Mouse (Mus musculus) lung, embryonic 15.5 days (tissue): ENCODE results near the gene Snx27. TPM values are rescaled to one million over a fixed set of nuclear protein-coding genes. Genes with fewer than 3 reads are reported as not detected.

ENCODE experiments used
- ATAC-seq: fragments of 200-750 bp; cut with Nextera tagmentation; 2 replicates; pipeline ENCODE4 v1.8.0; 2017; ENCODE audit warnings: moderate number of reproducible peaks, borderline replicate concordance; ENCODE audit not compliant: low FRiP score, low TSS enrichment; ENCODE audit errors: extremely low read depth
- H3K27ac ChIP-seq: fragments of 300-500 bp; sonication (generic); 2 replicates; pipeline ENCODE4 v1.5.1; 2015; ENCODE audit warnings: moderate library complexity, mild to moderate bottlenecking, inconsistent platforms
- H3K27me3 ChIP-seq: fragments of 300-500 bp; sonication (generic); 2 replicates; pipeline ENCODE4 v1.6.1; 2015; ENCODE audit warnings: inconsistent platforms
- H3K36me3 ChIP-seq: fragments of 300-500 bp; sonication (generic); 2 replicates; pipeline ENCODE4 v1.6.1; 2015; ENCODE audit warnings: inconsistent platforms
- H3K4me1 ChIP-seq: fragments of 300-500 bp; sonication (generic); 2 replicates; pipeline ENCODE4 v1.6.1; 2015; ENCODE audit warnings: inconsistent platforms
- H3K4me2 ChIP-seq: fragments of 300-500 bp; sonication (generic); 2 replicates; pipeline ENCODE4 v1.6.1; 2015; ENCODE audit warnings: inconsistent platforms, mild to moderate bottlenecking, moderate library complexity
- H3K4me3 ChIP-seq: fragments of 300-500 bp; sonication (generic); 2 replicates; pipeline ENCODE4 v1.5.1; 2015; ENCODE audit warnings: mild to moderate bottlenecking, inconsistent platforms
- H3K9ac ChIP-seq: fragments of 300-500 bp; sonication (generic); 2 replicates; pipeline ENCODE4 v1.6.1; 2015; ENCODE audit warnings: inconsistent platforms
- H3K9me3 ChIP-seq: fragments of 300-500 bp; sonication (generic); 2 replicates; pipeline ENCODE4 v1.6.1; 2016; ENCODE audit warnings: inconsistent platforms
- WGBS: fragments of 180-500 bp; shearing (Covaris S2); methylation state at CpG from one replicate; pipeline ENCODE4 v1.1.7; 2015; 5-methylcytosine and 5-hydroxymethylcytosine counted together
- polyA plus RNA-seq: library from polyadenylated mRNA; unstranded; fragments of >200 nt; fragmentation: Nextera tagmentation; extraction: Ambion mirVana; gene quantifications from 2 replicates; pipeline ENCODE4 v1.2.1, GENCODE M21; 2015

The Snx27 gene
- polyA plus RNA-seq, 1 experiment from 2014 or later: 46.5 TPM

DNA sequence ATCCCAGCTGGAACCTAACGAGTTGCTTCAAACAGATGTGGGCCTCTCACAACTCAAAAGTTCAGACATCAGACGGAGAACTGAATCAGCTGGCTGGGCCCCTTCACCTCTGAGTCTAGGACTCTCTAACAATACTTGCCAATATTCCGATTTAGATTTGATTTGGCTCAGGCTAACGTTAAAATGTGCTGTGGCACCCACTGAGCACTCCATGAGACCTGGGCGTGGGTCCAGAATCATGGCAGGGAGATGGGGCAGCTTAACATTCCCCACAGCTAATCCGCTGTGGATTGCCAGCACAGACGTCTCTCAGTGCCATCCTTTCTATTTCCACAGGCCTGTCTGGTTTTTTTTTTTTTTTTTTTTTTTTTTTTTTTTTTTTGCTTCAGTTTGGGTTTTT, 96.6 kb downstream of the Snx27 start:
- peaks cover 6% of the 10 kb centered on the region; the same call in 1 of the 2 replicates for H3K27me3 ChIP-seq
- 0 out of 2 replicates have a peak, but pooled peaks cover 3% of the 10 kb centered on the region for H3K4me1 ChIP-seq
- no peak overlapping the region for H3K9ac ChIP-seq
- no peak overlapping the region for H3K4me3 ChIP-seq
- H3K4me2 ChIP-seq: no peak overlapping the region
- no peaks in the 10 kb centered on the region for H3K36me3 ChIP-seq
- 67% methylated on average over 7 of the region's 7 CpGs for WGBS
- H3K9me3 ChIP-seq: no peaks in the 10 kb centered on the region
- no peak for ATAC-seq
- no peak overlapping the region for H3K27ac ChIP-seq

DNA sequence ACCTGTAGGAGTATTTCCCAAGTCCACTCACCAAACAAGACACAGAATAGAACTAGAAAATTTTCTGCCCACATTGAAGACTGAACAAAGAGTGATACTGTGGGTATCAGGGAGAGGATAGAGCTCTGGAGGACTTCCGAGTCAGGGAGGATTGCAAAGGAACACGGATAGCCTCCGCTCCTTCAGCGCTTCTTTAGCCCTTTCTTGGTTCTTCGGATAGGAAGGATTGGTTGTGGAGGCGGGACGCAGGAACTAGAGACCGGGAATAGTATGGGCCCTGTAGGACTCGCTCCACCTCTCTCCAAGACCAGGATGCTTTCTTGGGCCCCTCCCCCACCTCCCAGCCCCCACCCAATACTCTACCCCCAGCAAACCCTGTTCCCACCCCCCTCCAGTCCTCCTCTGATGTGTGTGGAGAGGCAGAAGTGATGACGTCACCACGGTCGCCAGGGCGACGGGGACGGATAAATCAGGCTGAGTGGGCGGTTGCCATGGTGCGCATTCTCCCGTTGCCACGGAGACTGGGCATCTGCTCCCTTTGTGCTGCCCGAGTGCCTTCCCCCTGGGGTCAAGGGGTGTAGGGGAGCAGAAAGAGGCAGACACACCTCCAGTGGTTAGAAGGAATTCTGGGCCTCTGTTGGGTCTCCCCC, 98.6 kb downstream of the Snx27 start:
- Histone ChIP-seq H3K4me2 (no peak overlapping the region), H3K27ac (no peak overlapping the region), H3K36me3 (no peaks in the 10 kb centered on the region), H3K9ac (no peak overlapping the region), H3K27me3 (peaks cover 24% of the 10 kb centered on the region), H3K4me1 (0 out of 2 replicates have a peak, but pooled peaks cover 3% of the 10 kb centered on the region), H3K9me3 (no peaks in the 10 kb centered on the region), H3K4me3 (no peak overlapping the region)
- ATAC-seq: no peak
- WGBS: 22% methylated on average over 20 of the region's 20 CpGs

DNA sequence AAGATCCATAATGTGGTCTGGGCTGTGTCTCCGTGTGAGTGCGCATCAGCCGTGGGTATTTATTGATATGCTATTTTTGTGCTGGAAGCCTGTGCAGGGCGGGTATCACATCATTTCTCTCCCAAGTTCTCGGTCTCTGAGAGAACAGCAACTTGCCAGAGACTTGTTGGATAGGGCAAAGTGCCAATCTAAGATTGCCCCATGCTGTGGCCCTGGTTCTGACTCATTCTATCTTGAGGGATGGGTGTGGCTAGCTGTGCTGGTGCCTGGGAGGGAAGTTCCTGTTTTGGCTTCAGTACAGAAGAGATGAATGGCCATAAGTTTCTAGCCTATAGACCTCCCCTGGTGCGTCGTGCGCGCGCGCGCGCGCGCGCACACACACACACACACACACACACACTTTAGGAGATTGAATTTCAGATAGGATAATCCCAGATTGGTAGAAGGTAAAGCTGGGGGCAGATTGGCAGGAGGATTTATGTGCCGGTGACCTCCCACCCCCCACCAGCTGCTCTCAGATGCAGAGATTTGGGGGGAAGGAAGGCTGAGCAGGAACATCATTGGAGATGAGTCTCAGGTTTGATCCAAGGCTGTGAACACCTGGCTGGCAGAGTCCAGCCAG, 99.6 kb downstream of the Snx27 start:
- 78% methylated on average over 17 of the region's 17 CpGs for WGBS
- Histone ChIP-seq H3K4me3 (no peak overlapping the region), H3K4me1 (0 out of 2 replicates have a peak, but pooled peaks cover 3% of the 10 kb centered on the region), H3K27me3 (peaks cover 29% of the 10 kb centered on the region), H3K9ac (no peak overlapping the region), H3K36me3 (no peaks in the 10 kb centered on the region), H3K4me2 (no peak overlapping the region), H3K27ac (no peak overlapping the region), H3K9me3 (no peaks in the 10 kb centered on the region)
- no peak for ATAC-seq

DNA sequence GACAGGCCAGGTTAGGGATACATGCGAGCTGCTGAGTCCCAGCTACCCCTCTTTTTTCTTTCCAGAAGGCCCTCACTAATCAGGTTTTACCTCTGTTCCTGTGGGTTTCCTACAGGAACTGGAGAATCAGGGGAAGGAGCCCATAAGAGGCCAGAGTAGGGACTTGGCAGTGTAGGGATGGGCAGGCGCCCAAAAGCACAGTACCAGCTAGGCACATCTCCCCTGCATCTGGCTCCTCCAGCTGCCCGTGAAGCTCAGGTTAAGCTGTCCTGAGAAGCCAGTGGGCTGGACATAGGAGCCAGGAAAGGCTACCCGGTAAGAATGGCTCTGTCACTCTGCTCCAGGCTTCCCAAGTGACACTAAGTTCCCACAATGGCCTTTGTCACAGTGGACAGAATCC, 101.1 kb downstream of the Snx27 start:
- Histone ChIP-seq H3K27me3 (peaks cover 29% of the 10 kb centered on the region), H3K4me1 (no peaks in the 10 kb centered on the region), H3K4me2 (no peak overlapping the region), H3K9ac (no peak overlapping the region), H3K4me3 (no peak overlapping the region), H3K9me3 (no peaks in the 10 kb centered on the region), H3K36me3 (no peaks in the 10 kb centered on the region), H3K27ac (no peak overlapping the region)
- WGBS: 57% methylated on average over 4 of the region's 4 CpGs
- no peak for ATAC-seq

DNA sequence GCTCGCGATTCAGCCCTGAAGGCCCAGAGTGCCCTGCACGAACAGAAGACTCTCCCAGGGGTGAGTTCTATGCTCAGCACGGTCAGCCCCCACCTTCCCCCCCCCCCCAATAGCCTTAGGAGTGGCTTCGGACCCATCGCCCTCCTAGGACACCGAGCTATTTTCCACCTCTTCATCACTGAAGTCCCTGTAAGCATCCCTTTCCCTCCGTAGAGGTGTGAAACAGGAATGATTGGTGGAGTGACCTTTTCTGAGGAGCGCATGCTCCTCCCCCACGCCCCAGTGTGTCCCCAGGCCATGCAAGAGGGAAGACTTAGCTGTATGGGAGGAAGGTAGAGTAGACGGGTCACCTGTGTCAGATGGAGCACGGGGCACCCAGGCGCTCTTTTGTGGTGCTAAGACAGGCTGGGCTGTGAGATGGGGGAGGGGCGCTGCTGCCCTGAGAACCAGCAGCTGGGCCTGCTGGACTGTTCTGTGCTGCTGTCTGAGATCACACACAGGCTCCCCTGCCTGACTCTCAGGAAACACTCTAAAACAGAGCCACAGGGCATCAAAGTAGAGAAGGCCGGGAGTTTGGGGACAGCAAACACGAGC, 102.1 kb downstream of the Snx27 start, which contains the start of gene Riiad1:
TSS of gene Riiad1 (minus strand) at position 51 of the 594 bp plus-strand sequence.
- Histone ChIP-seq H3K4me2 (no peak within 1 kb of the TSS; the same call in 1 of the 2 replicates), H3K4me1 (no peaks in the 10 kb centered on the region), H3K36me3 (no peaks in the 10 kb centered on the region), H3K4me3 (no peak within 1 kb of the TSS), H3K27me3 (peaks cover 29% of the 10 kb centered on the region), H3K9me3 (no peaks in the 10 kb centered on the region), H3K9ac (no peak within 1 kb of the TSS), H3K27ac (no peak within 1 kb of the TSS)
- 14% methylated on average over 16 of the region's 16 CpGs for WGBS
- no peak for ATAC-seq

DNA sequence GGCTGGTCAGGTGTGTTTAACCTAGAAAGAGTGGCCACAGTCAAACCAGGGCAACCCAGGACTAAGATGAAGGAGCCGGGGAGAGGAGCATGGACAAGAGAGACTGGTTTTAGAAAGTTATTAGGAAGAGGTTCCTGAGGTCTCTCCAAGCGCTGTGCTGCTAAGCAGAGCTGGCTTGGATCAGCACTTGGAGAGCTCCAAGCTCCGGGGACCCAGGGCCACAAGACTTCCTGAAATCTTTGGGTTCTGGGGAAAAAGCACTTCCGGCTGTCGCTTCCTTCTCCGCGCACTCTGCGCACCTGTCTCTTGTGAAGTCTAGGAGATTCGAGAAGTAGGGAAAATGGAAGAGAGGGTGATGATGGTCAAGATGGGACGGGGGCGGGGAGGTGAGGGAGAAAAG, 103.0 kb downstream of the Snx27 start:
- no peak overlapping the region for H3K27ac ChIP-seq
- no peak overlapping the region; the same call in 1 of the 2 replicates for H3K4me2 ChIP-seq
- no peaks in the 10 kb centered on the region for H3K9me3 ChIP-seq
- ATAC-seq: no peak
- H3K9ac ChIP-seq: no peak overlapping the region
- H3K4me1 ChIP-seq: no peaks in the 10 kb centered on the region
- WGBS: 4% methylated on average over 11 of the region's 11 CpGs
- peaks cover 29% of the 10 kb centered on the region for H3K27me3 ChIP-seq
- no peaks in the 10 kb centered on the region for H3K36me3 ChIP-seq
- no peak overlapping the region for H3K4me3 ChIP-seq

DNA sequence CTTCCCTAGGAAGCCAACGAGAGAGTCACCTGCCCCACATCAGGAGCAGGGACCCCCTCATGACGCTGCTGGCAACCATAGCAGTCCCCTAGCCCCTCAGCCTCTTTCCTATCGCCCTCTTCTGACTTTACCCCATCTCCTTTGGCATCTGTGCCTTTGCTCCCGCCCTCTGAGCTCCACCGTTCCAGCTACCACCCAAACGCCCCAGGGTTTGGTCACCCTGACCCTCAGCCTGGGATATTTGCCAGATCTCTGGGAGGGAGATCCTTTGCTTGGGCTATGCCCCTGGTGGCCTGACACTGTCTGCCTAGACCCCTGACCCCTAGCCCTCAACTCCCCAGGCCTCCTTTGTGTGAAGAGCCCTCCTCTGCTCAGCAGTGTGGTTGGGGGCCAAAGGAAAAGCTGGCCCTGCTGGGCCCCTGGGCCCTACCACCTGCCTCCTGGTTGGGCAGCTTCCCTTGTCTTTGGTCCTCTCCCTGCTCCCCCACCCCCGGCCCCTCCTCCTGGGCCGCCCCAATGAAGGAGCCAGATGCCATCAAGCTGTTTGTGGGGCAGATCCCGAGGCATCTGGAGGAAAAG, 103.8 kb downstream of the Snx27 start:
- Histone ChIP-seq H3K9ac (no peak overlapping the region), H3K27me3 (peaks cover 29% of the 10 kb centered on the region), H3K27ac (no peak overlapping the region), H3K4me3 (no peak overlapping the region), H3K36me3 (no peaks in the 10 kb centered on the region), H3K9me3 (no peaks in the 10 kb centered on the region), H3K4me2 (no peak overlapping the region), H3K4me1 (no peaks in the 10 kb centered on the region)
- WGBS: 15% methylated on average over 9 of the region's 9 CpGs
- ATAC-seq: 0 out of 2 replicates have a peak, but pooled peaks have one; percentile 19

DNA sequence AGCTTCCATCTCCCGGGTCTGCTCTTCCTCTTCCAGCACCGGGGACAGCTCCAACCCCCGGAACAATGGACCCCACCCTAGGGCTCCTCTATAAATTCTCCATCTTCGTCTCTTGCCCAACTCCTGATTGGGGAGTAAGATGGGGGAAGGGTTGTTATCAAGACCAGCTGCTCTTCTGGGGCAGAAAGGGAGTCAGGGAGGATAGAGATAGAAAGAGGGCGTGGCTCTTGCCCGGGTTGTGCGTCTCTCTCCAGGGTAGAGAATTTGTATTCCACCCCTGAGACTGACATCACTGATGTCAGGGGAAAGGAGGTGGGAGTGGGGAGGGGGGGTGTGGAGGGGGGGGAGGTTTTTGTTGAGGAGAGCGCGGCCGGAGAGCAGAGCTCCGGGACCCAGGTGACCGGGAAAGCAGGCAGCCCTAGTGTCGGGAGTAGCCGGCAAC, 104.5 kb downstream of the Snx27 start, which contains the start of gene Celf3:
TSS of gene Celf3 (plus strand) at position 315 of the 442 bp plus-strand sequence.
- Histone ChIP-seq H3K9me3 (no peaks in the 10 kb centered on the region), H3K4me2 (no peak within 1 kb of the TSS), H3K9ac (no peak within 1 kb of the TSS), H3K27ac (no peak within 1 kb of the TSS), H3K4me3 (no peak within 1 kb of the TSS), H3K27me3 (peaks cover 29% of the 10 kb centered on the region), H3K36me3 (no peaks in the 10 kb centered on the region), H3K4me1 (peaks cover 3% of the 10 kb centered on the region; the same call in 1 of the 2 replicates)
- 2% methylated on average over 14 of the region's 14 CpGs for WGBS
- ATAC-seq: peak; percentile 21; the same call in 1 of the 2 replicates

DNA sequence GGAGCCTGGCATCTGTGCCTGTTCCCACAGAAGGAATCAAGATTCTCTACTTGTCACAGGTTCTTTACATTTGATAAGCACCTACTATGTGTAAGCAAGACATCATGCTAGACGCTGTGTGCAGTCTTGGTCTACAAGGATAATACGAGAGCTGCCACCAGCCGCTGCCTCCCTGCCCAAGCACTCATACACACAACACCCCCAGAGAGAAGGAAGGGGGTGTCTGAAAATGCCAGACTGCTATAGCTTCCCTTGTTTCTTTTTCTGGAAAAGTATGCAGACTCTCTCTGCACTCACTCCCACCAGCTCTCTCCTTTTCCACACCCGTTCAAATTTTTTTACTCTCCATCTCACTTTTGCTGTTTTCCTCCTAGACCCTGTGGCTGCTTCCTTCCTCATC, 105.1 kb downstream of the Snx27 start:
- Histone ChIP-seq H3K4me3 (no peak overlapping the region), H3K27ac (no peak overlapping the region), H3K36me3 (no peaks in the 10 kb centered on the region), H3K4me2 (no peak overlapping the region), H3K27me3 (peaks cover 29% of the 10 kb centered on the region), H3K9me3 (no peaks in the 10 kb centered on the region), H3K9ac (no peak overlapping the region), H3K4me1 (peaks cover 8% of the 10 kb centered on the region)
- WGBS: 57% methylated on average over 4 of the region's 4 CpGs
- no peak for ATAC-seq

DNA sequence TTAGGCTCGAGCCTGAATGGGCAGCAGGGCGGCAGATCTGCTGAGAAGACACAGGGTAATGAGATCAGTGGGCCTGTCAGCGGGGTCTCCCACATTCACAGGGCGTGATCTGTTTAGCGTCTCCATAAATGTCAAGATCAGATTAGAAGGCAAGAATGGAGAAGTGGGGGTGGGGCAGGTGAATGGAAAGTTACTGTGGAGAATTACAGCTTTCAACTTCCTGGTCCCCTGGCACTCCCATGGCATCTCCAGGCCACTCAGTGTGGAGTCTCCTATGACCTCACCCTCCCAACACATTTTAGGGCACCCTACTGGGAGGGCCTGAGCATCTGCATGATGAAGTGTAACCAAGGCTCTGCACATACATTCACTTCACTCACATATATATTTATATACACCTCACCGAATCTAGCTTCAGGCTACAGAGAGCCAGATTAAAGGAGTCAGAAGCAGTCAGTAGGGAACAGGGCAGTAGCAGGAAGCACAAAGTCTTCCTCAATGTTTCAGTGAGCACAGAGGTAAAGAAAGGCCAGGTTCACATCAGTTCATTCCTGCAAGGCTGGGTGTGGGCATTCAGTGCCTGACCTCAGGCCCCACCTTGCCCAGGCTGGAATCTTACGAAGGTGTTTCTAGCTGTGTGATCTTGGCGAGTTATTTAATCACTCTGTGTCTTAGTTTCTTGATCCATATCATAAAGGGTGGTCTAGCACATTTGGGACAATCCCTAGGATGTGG, 106.0 kb downstream of the Snx27 start:
- no peaks in the 10 kb centered on the region for H3K9me3 ChIP-seq
- peaks cover 27% of the 10 kb centered on the region for H3K27me3 ChIP-seq
- peaks cover 10% of the 10 kb centered on the region for H3K4me1 ChIP-seq
- H3K27ac ChIP-seq: no peak overlapping the region
- no peak overlapping the region for H3K4me2 ChIP-seq
- no peak overlapping the region for H3K4me3 ChIP-seq
- ATAC-seq: no peak
- no peak overlapping the region for H3K9ac ChIP-seq
- no peaks in the 10 kb centered on the region for H3K36me3 ChIP-seq
- 51% methylated on average over 8 of the region's 8 CpGs for WGBS

DNA sequence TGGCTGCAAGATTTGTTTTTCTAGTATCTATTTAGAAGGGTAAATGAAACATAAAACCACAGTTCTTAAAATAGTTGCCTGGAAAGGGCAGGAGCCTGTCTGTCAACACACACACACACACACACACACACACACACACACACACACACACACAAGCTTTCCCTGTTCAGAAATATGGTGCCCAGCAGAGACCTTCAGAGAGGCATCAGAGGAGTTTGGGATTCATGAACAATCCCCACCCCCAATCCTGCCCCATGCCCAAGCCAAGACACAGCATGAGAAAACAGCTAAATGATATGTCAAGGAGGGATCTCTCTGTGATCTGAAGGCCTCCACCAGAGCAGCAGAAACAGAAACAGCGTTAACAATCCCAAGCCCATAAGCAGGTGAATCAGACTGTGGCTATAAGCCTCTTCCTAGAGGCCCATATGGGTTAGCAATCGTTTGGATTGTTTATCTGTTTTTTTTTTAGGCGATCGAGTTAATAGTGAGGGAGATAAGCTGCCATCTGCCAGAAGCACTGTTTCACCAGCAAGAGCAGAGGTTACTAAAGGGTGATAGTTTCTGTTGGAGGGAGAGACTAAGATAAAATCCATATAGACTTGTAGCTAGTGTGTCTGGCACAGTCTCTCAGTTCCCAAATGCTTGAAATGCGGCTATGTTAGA, 108.8 kb downstream of the Snx27 start:
- H3K9ac ChIP-seq: no peak overlapping the region
- H3K4me1 ChIP-seq: peaks cover 10% of the 10 kb centered on the region
- no peak overlapping the region for H3K4me3 ChIP-seq
- peaks cover 4% of the 10 kb centered on the region for H3K27me3 ChIP-seq
- 40% methylated on average over 5 of the region's 5 CpGs for WGBS
- ATAC-seq: no peak
- no peak overlapping the region for H3K4me2 ChIP-seq
- no peak overlapping the region for H3K27ac ChIP-seq
- no peaks in the 10 kb centered on the region for H3K9me3 ChIP-seq
- no peaks in the 10 kb centered on the region for H3K36me3 ChIP-seq
